Mouse (Mus musculus): Measurements from ENCODE around the gene 1810010H24Rik.
"Not testable (repeated sequence)": the region's sequence is repeated elsewhere in the genome, so short reads cannot be mapped to it uniquely, and the experiment has no call there.

1810010H24Rik gene

GRCm38 (mm10) chr11:107025411-107026321 lies at the start of gene 1810010H24Rik:
1810010H24Rik (plus strand) TSS chr11:107025681.
- in situ Hi-C loops (cut with MboI; ENCODE audit: unreplicated experiment in 2 of 2) = no loop called here

GRCm38 (mm10) chr11:106976194-106976593 lies 49.3 kb upstream of the 1810010H24Rik start:
- in situ Hi-C loops (cut with MboI; ENCODE audit: unreplicated experiment in 2 of 2) = loop anchor here (5.0 to 10.0 kb wide), 4 partner anchors 61 to 334 kb away; no protein-coding TSS in a partner anchor

DNA sequence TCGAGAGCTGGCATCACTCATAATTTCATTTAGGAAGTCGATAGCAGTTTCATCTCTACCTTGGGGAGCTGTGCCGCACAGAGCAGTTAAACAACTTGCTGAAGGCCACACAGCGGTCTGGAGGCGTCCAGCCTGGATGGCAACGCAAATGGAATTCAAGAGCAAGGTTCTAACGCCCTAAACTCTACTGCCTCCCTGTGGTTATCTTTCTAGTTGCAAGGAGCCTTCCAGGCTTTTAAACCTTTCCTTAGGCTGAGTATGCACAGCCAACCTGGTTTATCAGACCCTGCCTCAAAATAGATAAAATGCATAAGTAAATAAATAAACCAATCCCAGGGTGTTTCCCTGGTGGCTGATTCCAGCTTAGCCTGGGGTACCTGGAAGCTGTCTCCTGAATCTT lies 45.0 kb upstream of the 1810010H24Rik start:
- in situ Hi-C loops (cut with MboI; ENCODE audit: unreplicated experiment in 2 of 2) = no loop called here

- in situ Hi-C loops (cut with MboI; ENCODE audit: unreplicated experiment in 2 of 2) = no loop called here
Observed at GRCm38 (mm10) chr11:106981787-106982186, 43.7 kb upstream of the 1810010H24Rik start.

DNA sequence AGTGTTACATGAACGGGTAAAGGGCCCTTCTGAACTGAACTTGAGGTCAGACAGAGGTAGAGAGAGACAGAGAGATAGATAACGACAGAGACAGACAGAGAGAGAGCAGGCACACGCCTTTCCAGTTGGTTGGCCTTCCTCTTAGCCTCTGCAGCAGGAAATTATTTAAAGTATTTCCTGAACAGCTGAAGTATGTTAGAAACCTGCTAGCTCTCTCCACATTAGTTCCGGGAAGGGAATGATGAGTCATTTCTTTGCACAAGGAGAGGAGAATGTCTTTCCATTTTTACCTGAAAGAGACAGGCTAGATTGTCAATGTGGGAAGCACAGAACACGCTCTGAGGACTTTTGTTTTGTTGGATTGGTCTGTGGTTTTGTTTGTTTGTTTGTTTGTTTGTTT lies 43.1 kb upstream of the 1810010H24Rik start:
- in situ Hi-C loops (cut with MboI; ENCODE audit: unreplicated experiment in 2 of 2) = no loop called here

- in situ Hi-C loops (cut with MboI; ENCODE audit: unreplicated experiment in 2 of 2) = not testable (repeated sequence)
Observed at GRCm38 (mm10) chr11:106985979-106986604, 39.4 kb upstream of the 1810010H24Rik start.

DNA sequence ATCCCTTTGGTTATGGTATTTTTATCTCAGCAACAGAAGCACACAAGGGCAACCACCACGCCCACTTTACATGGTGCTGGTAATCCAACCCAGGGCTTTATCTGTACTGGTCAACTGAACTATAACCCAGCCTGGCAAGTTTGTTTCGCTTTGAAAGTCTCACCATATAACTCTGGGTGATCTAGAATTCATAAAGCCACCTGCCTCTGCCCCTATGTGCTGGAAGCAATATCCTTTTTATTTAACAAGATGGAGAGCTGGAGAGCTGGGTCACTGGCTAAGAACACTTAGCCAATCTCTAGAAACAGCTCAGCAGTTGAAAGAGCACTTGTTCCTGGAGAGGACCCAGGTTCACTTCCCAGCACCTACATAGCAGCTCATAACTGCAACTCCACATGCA lies 38.1 kb upstream of the 1810010H24Rik start:
- in situ Hi-C loops (cut with MboI; ENCODE audit: unreplicated experiment in 2 of 2) = no loop called here

DNA sequence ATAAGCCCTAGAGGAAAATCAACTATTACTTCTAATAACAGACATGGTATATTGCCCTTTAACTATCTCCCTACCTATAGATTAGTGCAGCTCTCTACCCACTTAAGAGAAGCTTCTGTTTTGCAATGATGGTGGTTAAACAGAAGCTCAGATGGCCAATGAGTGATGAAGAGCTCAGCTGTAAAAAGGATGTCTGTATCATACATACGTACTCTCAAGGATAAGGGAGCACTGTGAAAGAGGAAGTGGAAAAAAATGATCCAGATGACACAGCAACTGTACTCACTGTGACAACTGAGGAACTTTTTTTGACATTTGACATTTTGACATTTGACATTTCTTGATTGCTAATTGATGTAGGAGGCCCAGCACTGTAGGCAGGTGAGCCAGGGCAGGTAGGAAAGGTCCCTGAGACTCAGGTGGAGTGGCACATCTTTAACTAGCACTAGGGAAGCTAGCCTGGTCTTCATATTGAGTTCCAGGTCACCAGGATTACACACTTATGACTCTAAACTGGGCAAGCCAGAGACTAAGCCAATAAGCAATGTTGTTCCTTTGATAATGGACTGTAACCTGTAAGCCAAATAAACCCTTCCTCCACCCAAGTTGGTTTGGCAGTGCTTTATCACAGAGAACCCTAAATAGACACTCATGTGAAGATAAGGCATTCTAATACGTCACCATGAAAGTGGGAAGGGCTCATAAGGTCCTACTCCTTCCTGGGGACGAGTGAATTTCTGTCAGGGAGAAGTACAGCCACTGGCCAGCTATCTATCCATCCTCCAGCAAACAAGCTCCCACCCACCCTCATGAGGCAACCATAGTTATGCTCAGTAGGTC lies 31.0 kb upstream of the 1810010H24Rik start:
- in situ Hi-C loops (cut with MboI; ENCODE audit: unreplicated experiment in 2 of 2) = no loop called here

GRCm38 (mm10) chr11:106996492-106996891 lies 29.0 kb upstream of the 1810010H24Rik start:
- in situ Hi-C loops (cut with MboI; ENCODE audit: unreplicated experiment in 2 of 2) = not testable (repeated sequence)

- in situ Hi-C loops (cut with MboI; ENCODE audit: unreplicated experiment in 2 of 2) = no loop called here
Observed at GRCm38 (mm10) chr11:106997976-106998375, 27.5 kb upstream of the 1810010H24Rik start.

GRCm38 (mm10) chr11:106998651-106999150 lies 26.8 kb upstream of the 1810010H24Rik start:
- in situ Hi-C loops (cut with MboI; ENCODE audit: unreplicated experiment in 2 of 2) = no loop called here

GRCm38 (mm10) chr11:106999151-106999948 lies 26.1 kb upstream of the 1810010H24Rik start, which contains the start of gene Kpna2:
Kpna2 (minus strand) TSS chr11:106999541.
- in situ Hi-C loops (cut with MboI; ENCODE audit: unreplicated experiment in 2 of 2) = no loop called here

DNA sequence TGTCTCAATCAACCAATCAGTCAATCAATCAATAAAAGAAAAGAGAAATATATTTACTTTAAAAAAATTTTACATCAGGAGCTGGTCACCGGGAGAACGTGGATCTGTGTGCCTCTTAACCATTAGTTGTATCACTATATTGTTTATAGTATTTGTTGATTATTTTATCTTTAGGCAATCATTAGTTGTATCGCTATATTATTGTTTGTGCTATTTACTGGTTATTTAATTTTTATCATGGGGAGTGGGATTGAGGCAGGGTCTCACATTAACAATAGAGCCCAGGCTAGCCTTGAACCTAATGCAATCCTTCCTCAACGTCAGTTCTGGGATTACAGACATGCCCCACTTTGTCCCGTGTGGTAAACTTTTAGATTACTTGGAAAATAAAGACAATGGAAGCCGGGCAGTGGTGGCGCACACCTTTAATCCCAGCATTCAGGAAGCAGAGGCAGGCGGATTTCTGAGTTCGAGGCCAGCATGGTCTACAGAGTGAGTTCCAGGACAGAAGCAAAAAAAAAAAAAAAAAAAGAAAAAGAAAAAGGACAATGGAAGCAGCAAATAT lies 25.4 kb upstream of the 1810010H24Rik start:
- in situ Hi-C loops (cut with MboI; ENCODE audit: unreplicated experiment in 2 of 2) = no loop called here

GRCm38 (mm10) chr11:107001760-107002675 lies 23.5 kb upstream of the 1810010H24Rik start:
- in situ Hi-C loops (cut with MboI; ENCODE audit: unreplicated experiment in 2 of 2) = no loop called here

DNA sequence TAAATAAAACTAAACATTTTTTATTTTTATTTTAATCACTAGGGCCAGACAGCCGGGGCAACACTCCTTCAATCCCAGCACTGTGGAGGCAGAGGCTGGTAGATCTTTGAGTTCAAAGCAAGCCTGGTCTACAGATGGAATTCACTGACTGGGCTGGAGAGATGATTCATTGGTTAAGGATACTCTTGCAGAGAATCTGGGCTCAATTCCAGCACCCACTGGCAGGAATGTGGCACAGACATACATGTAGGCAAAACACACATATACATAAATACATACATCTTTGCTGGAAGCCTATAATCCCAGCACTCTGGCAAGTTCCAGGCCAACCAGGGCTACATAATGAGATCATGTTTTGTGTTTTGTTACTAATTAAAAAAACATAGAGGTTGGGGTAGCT lies 19.9 kb upstream of the 1810010H24Rik start:
- in situ Hi-C loops (cut with MboI; ENCODE audit: unreplicated experiment in 2 of 2) = no loop called here

GRCm38 (mm10) chr11:107010447-107010846 lies 15.0 kb upstream of the 1810010H24Rik start:
- in situ Hi-C loops (cut with MboI; ENCODE audit: unreplicated experiment in 2 of 2) = no loop called here

DNA sequence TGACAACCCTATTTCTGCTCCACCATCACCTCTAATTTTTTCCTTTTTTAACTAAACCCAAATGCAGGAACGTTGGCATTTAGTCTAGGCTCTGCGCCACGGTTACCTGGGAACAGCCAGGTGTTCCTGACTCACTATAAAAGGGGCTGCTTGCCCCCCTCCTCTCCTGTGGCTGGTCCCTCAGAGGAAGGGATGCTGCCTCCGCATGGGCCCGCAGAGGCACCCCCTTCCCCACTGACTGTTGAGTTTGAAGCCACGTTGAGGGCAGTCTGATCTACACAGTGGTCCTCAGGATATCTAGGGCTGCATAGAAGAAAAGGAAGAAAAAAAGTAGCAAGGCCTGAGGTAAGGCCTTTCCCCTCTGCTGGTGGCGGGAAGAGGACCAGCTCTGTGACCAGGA lies 14.3 kb upstream of the 1810010H24Rik start:
- in situ Hi-C loops (cut with MboI; ENCODE audit: unreplicated experiment in 2 of 2) = no loop called here

DNA sequence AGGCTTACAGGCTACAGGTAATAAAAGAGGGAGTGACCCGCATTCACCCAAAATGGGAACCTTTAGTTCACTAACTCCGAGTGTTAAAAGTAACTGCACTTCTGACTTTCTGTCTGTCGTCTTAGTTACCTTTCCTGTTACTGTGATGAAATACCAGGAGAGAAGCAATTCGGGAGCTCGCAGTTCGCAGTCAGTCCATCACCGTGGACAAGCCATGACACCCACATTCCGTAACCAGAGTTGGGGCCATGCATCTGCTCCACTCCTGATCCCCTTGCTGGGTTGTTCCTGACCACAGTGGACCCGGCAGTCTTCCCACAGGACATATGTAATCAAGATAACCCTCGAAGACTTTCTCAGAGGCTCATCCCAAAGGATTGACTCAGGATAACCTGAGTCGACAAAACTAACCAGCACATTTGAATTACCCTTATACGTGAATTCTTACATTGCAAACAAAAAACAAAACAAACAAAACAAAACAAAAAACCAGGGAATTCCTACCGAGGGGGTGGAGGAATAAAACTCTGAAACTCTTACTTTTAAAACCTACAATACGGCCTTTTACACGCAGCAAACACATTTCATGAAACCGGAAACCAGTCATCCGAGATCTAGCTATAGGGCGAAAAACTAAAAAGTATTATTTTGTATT lies 13.7 kb upstream of the 1810010H24Rik start:
- in situ Hi-C loops (cut with MboI; ENCODE audit: unreplicated experiment in 2 of 2) = no loop called here
